Mouse (Mus musculus): ENCODE results near the gene Homer2.

Gene Homer2

GRCm38 (mm10) chr7:81698357-81698756 is 9.0 kb downstream of the Homer2 start:
- no peak for DNase-seq (ENCODE audit: low spot score in 2 of 2)

- DNase-seq (ENCODE audit: low spot score in 2 of 2), result no peak
Observed at GRCm38 (mm10) chr7:81697954-81698353, 9.4 kb downstream of the Homer2 start.

GRCm38 (mm10) chr7:81695763-81696533 is 11.4 kb downstream of the Homer2 start:
- no peak for DNase-seq (ENCODE audit: low spot score in 2 of 2)

- no peak for DNase-seq (ENCODE audit: low spot score in 2 of 2)
Observed at GRCm38 (mm10) chr7:81691067-81691466, 16.3 kb downstream of the Homer2 start.

GRCm38 (mm10) chr7:81689116-81689681 is 18.1 kb downstream of the Homer2 start:
- DNase-seq (ENCODE audit: low spot score in 2 of 2), result no peak

GRCm38 (mm10) chr7:81688378-81688777 is 18.9 kb downstream of the Homer2 start:
- DNase-seq (ENCODE audit: low spot score in 2 of 2), result no peak

GRCm38 (mm10) chr7:81687684-81688316 is 19.5 kb downstream of the Homer2 start:
- no peak for DNase-seq (ENCODE audit: low spot score in 2 of 2)

GRCm38 (mm10) chr7:81685375-81685774 is 22.0 kb downstream of the Homer2 start:
- DNase-seq (ENCODE audit: low spot score in 2 of 2), result no peak

GRCm38 (mm10) chr7:81683779-81684422 is 23.4 kb downstream of the Homer2 start:
- no peak for DNase-seq (ENCODE audit: low spot score in 2 of 2)

- no peak for DNase-seq (ENCODE audit: low spot score in 2 of 2)
Observed at GRCm38 (mm10) chr7:81681386-81681785, 25.9 kb downstream of the Homer2 start.

- DNase-seq (ENCODE audit: low spot score in 2 of 2), result no peak
Observed at GRCm38 (mm10) chr7:81673359-81674013, 33.8 kb downstream of the Homer2 start.

GRCm38 (mm10) chr7:81672735-81673291 is 34.5 kb downstream of the Homer2 start:
- no peak for DNase-seq (ENCODE audit: low spot score in 2 of 2)

GRCm38 (mm10) chr7:81667156-81667555 is 40.2 kb downstream of the Homer2 start:
- no peak for DNase-seq (ENCODE audit: low spot score in 2 of 2)

- DNase-seq (ENCODE audit: low spot score in 2 of 2), result no peak
Observed at GRCm38 (mm10) chr7:81666585-81666984, 40.7 kb downstream of the Homer2 start.

GRCm38 (mm10) chr7:81663057-81663456 is 44.3 kb downstream of the Homer2 start:
- no peak for DNase-seq (ENCODE audit: low spot score in 2 of 2)

- no peak for DNase-seq (ENCODE audit: low spot score in 2 of 2)
Observed at GRCm38 (mm10) chr7:81657631-81658347, 49.5 kb downstream of the Homer2 start.

- DNase-seq (ENCODE audit: low spot score in 2 of 2), result no peak
Observed at GRCm38 (mm10) chr7:81657055-81657454, 50.3 kb downstream of the Homer2 start.

GRCm38 (mm10) chr7:81656635-81657034 is 50.7 kb downstream of the Homer2 start:
- no peak for DNase-seq (ENCODE audit: low spot score in 2 of 2)

- DNase-seq (ENCODE audit: low spot score in 2 of 2), result no peak
Observed at GRCm38 (mm10) chr7:81654946-81655718, 52.2 kb downstream of the Homer2 start.

- DNase-seq (ENCODE audit: low spot score in 2 of 2), result no peak
Observed at GRCm38 (mm10) chr7:81653988-81654387, 53.3 kb downstream of the Homer2 start.

Data from frontal cortex, postnatal 14 days (tissue).